Mouse (Mus musculus) liver, embryonic 14.5 days (tissue): ENCODE data around the gene Rhbdd2.

ENCODE experiments used
- CTCF ChIP-seq: IDR thresholded peaks from 2 replicates; pipeline ENCODE4 v1.5.1; 2016; ENCODE audit warnings: antibody characterized with exemption, low read depth, control low read depth
- EP300 ChIP-seq: IDR thresholded peaks from 2 replicates; pipeline ENCODE4 v1.6.1; 2016; ENCODE audit warnings: antibody characterized with exemption, low read depth

DNA sequence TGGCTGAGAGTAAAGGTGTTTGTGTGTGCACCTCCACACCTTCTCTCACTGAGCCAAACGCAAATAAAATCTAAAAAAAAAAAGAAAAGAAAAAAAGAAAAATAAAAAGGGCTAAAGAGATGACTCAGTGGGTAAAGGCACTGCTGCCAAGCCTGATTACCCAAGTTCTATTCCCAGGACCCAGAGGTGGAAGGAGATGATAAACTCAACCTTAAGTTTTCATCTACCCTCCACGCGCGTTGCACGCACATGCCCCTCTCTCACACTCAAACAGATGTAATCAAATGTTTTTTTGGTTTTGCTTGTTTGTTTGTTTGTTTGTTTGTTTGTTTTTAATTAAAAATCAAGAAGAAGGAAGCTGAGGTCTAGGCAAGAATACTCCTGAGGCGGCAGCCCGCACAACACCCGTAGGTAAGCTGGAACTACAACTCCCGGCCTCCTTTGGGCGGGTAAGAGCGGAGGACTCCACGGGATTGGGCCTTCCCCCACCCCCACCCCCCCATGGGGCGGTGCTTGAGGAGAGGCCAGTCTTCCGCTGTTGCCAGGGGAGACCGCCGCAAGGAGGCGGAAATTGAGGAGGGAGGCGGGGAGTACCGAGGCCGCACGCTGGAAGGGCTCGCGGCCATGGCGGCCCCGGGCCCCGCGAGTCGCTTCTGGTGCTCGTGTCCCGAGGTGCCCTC, at the start of gene Rhbdd2:
- TF ChIP-seq CTCF, result peak; percentile 74
- no peak for TF ChIP-seq EP300
